ENCODE assay signal across 13 mouse cellular contexts in the genomic region with DNA sequence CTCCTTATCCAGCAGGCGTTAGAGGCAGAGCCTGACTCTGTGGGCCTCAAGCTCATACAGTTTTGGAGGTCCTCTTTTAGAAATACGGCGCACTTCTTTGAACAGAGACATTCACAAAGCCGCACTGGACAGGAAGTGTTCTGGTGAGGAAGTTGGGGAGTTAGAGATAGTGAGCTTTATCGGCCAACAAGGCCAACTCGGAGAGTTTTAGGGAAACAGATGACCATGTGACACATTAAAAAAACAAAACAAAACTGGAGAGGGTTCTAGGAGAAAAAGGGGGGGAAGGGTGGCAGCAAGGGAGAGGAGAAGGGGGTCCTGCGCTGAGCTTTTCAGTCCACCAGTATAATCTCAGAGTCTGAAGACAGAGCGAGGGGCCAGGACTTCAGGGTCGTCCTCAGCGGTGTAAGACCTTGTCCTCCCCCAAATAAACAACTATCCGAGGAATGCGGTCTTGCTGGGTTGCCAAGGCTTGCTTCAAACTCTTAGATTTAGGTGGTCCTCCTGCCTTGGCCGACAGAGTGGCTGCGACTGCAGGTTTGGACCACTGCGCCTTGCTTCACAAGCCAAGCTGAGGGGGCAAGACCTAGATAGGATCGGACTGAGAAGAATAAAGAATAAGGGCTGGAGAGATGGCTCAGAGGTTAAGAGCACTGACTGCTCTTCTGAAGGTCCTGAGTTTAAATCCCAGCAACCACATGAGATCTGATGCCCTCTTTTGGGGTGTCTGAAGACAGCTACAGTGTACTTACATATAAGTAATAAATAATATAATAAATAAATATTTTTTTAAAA. TPM values are rescaled to one million over a fixed set of nuclear protein-coding genes. Genes with fewer than 3 reads are reported as not detected.
DNase-seq lines count a peak whose midpoint lies in the region; ATAC-seq and TF ChIP-seq lines count a peak whose summit lies in the region.
"Had no signal": no experiment of that assay in that cellular context is flagged by ENCODE, and none has a peak within 500 bp of the region (broad histone marks: within the 10 kb centered on the region; RNA-seq: fewer than 3 reads in every experiment).

No protein-coding gene starts in this region.

- peaks cover 22% of the 10 kb centered on the region for H3K4me1 ChIP-seq in liver, adult 2 months (ENCODE audit: control insufficient read depth, insufficient read depth, low read length)
- H3K4me1 ChIP-seq in midbrain, embryonic 16.5 days (ENCODE audit: control insufficient read depth, insufficient read depth, low read length) = no peaks in the 10 kb centered on the region
- H3K4me1 ChIP-seq: forebrain, embryonic 12.5 days; midbrain, embryonic 12.5 days had no signal

- TF ChIP-seq POLR2A in liver, adult 2 months (IDR thresholded peaks at IDR 0.05; ENCODE audit: extremely low read depth, insufficient read depth, low read length) = no peak

- no peaks in the 10 kb centered on the region for H3K9me3 ChIP-seq in midbrain, embryonic 16.5 days (replicated peaks; ENCODE audit: control insufficient read depth, low read length, poor library complexity, severe bottlenecking)
- H3K9me3 ChIP-seq: forebrain, embryonic 12.5 days had no signal

- DNase-seq in heart, adult 11 months = peak; percentile 97
- no peak for DNase-seq in heart, adult 8-10 months (ENCODE audit: low spot score)
- peak; percentile 60 for DNase-seq in ovary, adult 18-20 months (ENCODE audit: low spot score)
- no peak for DNase-seq in ovary, postnatal 10 days (ENCODE audit: low spot score)
- peak; percentile 49 for DNase-seq in liver, adult 2 months (ENCODE audit: extremely low read depth, low read depth, low spot score)
- peak; percentile 9 for DNase-seq in yolk sac, embryonic 10.5 days (ENCODE audit: low spot score)
- no peak for DNase-seq in thymus, postnatal 0 days (ENCODE audit: low spot score)
- DNase-seq: cerebellum, postnatal 14 days; right cerebral cortex, adult 18-20 months had no signal

- peak overlapping the region; percentile 55 for H3K27ac ChIP-seq in liver, adult 2 months (replicated peaks; ENCODE audit: insufficient read depth, low read depth, low read length)
- no peak overlapping the region for H3K27ac ChIP-seq in midbrain, embryonic 16.5 days (ENCODE audit: low read length)
- H3K27ac ChIP-seq: forebrain, embryonic 12.5 days; midbrain, embryonic 12.5 days had no signal

- no peak overlapping the region for H3K4me2 ChIP-seq in midbrain, embryonic 16.5 days (ENCODE audit: low read length)
- H3K4me2 ChIP-seq: forebrain, embryonic 12.5 days; midbrain, embryonic 12.5 days had no signal

- no peak for ATAC-seq in midbrain, embryonic 16.5 days
- ATAC-seq: inflammation-experienced regulatory T-cells, adult 6 months had no signal

- no peaks in the 10 kb centered on the region for H3K27me3 ChIP-seq in liver, adult 2 months (ENCODE audit: control insufficient read depth, insufficient read depth, low read length)
- no peaks in the 10 kb centered on the region for H3K27me3 ChIP-seq in midbrain, embryonic 16.5 days (ENCODE audit: control insufficient read depth, insufficient read depth, low read depth, low read length)
- H3K27me3 ChIP-seq: forebrain, embryonic 12.5 days; midbrain, embryonic 12.5 days had no signal

- TF ChIP-seq CTCF in liver, adult 2 months (IDR thresholded peaks at IDR 0.05; ENCODE audit: low read depth, low read length) = no peak

- H3K79me2 ChIP-seq in liver, adult 2 months (ENCODE audit: control insufficient read depth, insufficient read depth, low read length) = no peaks in the 10 kb centered on the region

- WGBS in liver, adult 2 months = 58% methylated on average over 16 of the region's 16 CpGs
- WGBS in midbrain, embryonic 16.5 days = 68% methylated on average over 16 of the region's 16 CpGs

- H3K36me3 ChIP-seq in liver, adult 2 months (ENCODE audit: control insufficient read depth, insufficient read depth, low read length) = no peaks in the 10 kb centered on the region
- no peaks in the 10 kb centered on the region for H3K36me3 ChIP-seq in midbrain, embryonic 16.5 days (ENCODE audit: control insufficient read depth, insufficient read depth, low read length)
- H3K36me3 ChIP-seq: forebrain, embryonic 12.5 days; midbrain, embryonic 12.5 days had no signal

- no peak overlapping the region for H3K9ac ChIP-seq in liver, adult 2 months (ENCODE audit: low read depth, low read length)
- H3K9ac ChIP-seq in midbrain, embryonic 16.5 days (ENCODE audit: low read depth, low read length) = no peak overlapping the region
- H3K9ac ChIP-seq: forebrain, embryonic 12.5 days; midbrain, embryonic 12.5 days had no signal

- H3K4me3 ChIP-seq in liver, adult 2 months (ENCODE audit: insufficient read depth, low read depth, low read length) = no peak overlapping the region
- no peak overlapping the region for H3K4me3 ChIP-seq in midbrain, embryonic 16.5 days (ENCODE audit: low read depth, low read length)
- H3K4me3 ChIP-seq: forebrain, embryonic 12.5 days; midbrain, embryonic 12.5 days had no signal

RNA-seq across cellular contexts. Expression of a gene that starts 7.2 kb away (rescaled TPM):
- 100 to 1,000 TPM; 108 to 126 (median 116) TPM for total RNA-seq in heart, adult 8-10 months (2022)
- 14.8 and 24.8 TPM in 2 replicates for total RNA-seq in liver, adult 2 months (2014; rRNA removed)
- 166 and 179 TPM in 2 replicates for polyA plus RNA-seq in liver, adult 2 months (2012; rRNA removed)
- 75.1 and 97.4 TPM in 2 replicates for polyA plus RNA-seq in thymus, postnatal 0 days (2015; fragmentation: Nextera tagmentation; extraction: Ambion mirVana)
- polyA plus RNA-seq in midbrain, embryonic 16.5 days (2015; fragmentation: Nextera tagmentation; extraction: Ambion mirVana) = 159 and 206 TPM in 2 replicates

RNA-seq across cellular contexts. Expression of a gene that starts 16.2 kb away (rescaled TPM):
- total RNA-seq in heart, adult 8-10 months (2022) = 1 to 10 TPM in 2 of 4 experiments, under 1 TPM in 2; 0.41 to 1.4 (median 0.83) TPM
- total RNA-seq in liver, adult 2 months (2014; rRNA removed) = 0.37 and 0.87 TPM in 2 replicates
- polyA plus RNA-seq in liver, adult 2 months (2012; rRNA removed) = 0.54 and 1.4 TPM in 2 replicates
- polyA plus RNA-seq in thymus, postnatal 0 days (2015; fragmentation: Nextera tagmentation; extraction: Ambion mirVana) = 32.4 and 34.7 TPM in 2 replicates
- 0.78 and 0.93 TPM in 2 replicates for polyA plus RNA-seq in midbrain, embryonic 16.5 days (2015; fragmentation: Nextera tagmentation; extraction: Ambion mirVana)

RNA-seq across cellular contexts. Expression of a gene that starts 33.0 kb away (rescaled TPM):
- total RNA-seq in heart, adult 8-10 months (2022) = 10 to 100 TPM; 17.9 to 25.7 (median 22.1) TPM
- total RNA-seq in liver, adult 2 months (2014; rRNA removed) = 2.9 and 6.6 TPM in 2 replicates
- 4.2 and 4.6 TPM in 2 replicates for polyA plus RNA-seq in liver, adult 2 months (2012; rRNA removed)
- polyA plus RNA-seq in thymus, postnatal 0 days (2015; fragmentation: Nextera tagmentation; extraction: Ambion mirVana) = 10.8 and 10.9 TPM in 2 replicates
- polyA plus RNA-seq in midbrain, embryonic 16.5 days (2015; fragmentation: Nextera tagmentation; extraction: Ambion mirVana) = 9.5 and 12.7 TPM in 2 replicates

RNA-seq across cellular contexts. Expression of a gene that starts 37.0 kb away (rescaled TPM):
- 1 to 10 TPM; 6.6 to 8.2 (median 7.6) TPM for total RNA-seq in heart, adult 8-10 months (2022)
- total RNA-seq in liver, adult 2 months (2014; rRNA removed) = 3.9 and 5.8 TPM in 2 replicates
- 7.7 and 8.3 TPM in 2 replicates for polyA plus RNA-seq in liver, adult 2 months (2012; rRNA removed)
- polyA plus RNA-seq in thymus, postnatal 0 days (2015; fragmentation: Nextera tagmentation; extraction: Ambion mirVana) = 2.6 and 3.1 TPM in 2 replicates
- polyA plus RNA-seq in midbrain, embryonic 16.5 days (2015; fragmentation: Nextera tagmentation; extraction: Ambion mirVana) = 2.2 and 2.3 TPM in 2 replicates

RNA-seq across cellular contexts. Expression of a gene that starts 44.7 kb away (rescaled TPM):
- 10 to 100 TPM; 60.0 to 66.2 (median 63.9) TPM for total RNA-seq in heart, adult 8-10 months (2022)
- 26.4 and 40.2 TPM in 2 replicates for total RNA-seq in liver, adult 2 months (2014; rRNA removed)
- 63.7 and 77.7 TPM in 2 replicates for polyA plus RNA-seq in liver, adult 2 months (2012; rRNA removed)
- polyA plus RNA-seq in thymus, postnatal 0 days (2015; fragmentation: Nextera tagmentation; extraction: Ambion mirVana) = 65.0 and 68.8 TPM in 2 replicates
- polyA plus RNA-seq in midbrain, embryonic 16.5 days (2015; fragmentation: Nextera tagmentation; extraction: Ambion mirVana) = 80.3 and 84.6 TPM in 2 replicates

Comparison
In these comparisons a context has a peak if more than half of its experiments do, and no peak if none do; other contexts are left out.
1. DNase-seq: peak in heart, adult 11 months (single experiment), ovary, adult 18-20 months (single experiment), liver, adult 2 months (single experiment) and yolk sac, embryonic 10.5 days (single experiment); none in heart, adult 8-10 months (single experiment), ovary, postnatal 10 days (single experiment) and thymus, postnatal 0 days (single experiment).
2. RNA of a gene that starts 16.2 kb away (polyA plus RNA-seq): 32.4 to 34.7 TPM in thymus, postnatal 0 days; 0.54 to 1.4 TPM in liver, adult 2 months and 0.78 to 0.93 TPM in midbrain, embryonic 16.5 days; every median in the first group is over 10 times any median in the second.